Mouse (Mus musculus): ENCODE data around the gene Rnf207.

Gene Rnf207

GRCm38 (mm10) chr4:152318517-152319234, at the start of gene Rnf207:
Gene Rnf207, minus strand, starts transcription at chr4:152318993.
- DNase-seq (ENCODE audit: low spot score), result no peak

GRCm38 (mm10) chr4:152365228-152365627, 46.4 kb upstream of the Rnf207 start:
- no peak for DNase-seq (ENCODE audit: low spot score)

- no peak for DNase-seq (ENCODE audit: low spot score)
Measured at GRCm38 (mm10) chr4:152362180-152362579, 43.4 kb upstream of the Rnf207 start.

- DNase-seq (ENCODE audit: low spot score), result no peak
Measured at GRCm38 (mm10) chr4:152360855-152361254, 42.1 kb upstream of the Rnf207 start.

GRCm38 (mm10) chr4:152359700-152360099, 40.9 kb upstream of the Rnf207 start:
- no peak for DNase-seq (ENCODE audit: low spot score)

GRCm38 (mm10) chr4:152355672-152356071, 36.9 kb upstream of the Rnf207 start:
- DNase-seq (ENCODE audit: low spot score), result no peak

- DNase-seq (ENCODE audit: low spot score), result no peak
Measured at GRCm38 (mm10) chr4:152353886-152354637, 35.3 kb upstream of the Rnf207 start.

GRCm38 (mm10) chr4:152351422-152352305, 32.9 kb upstream of the Rnf207 start:
- no peak for DNase-seq (ENCODE audit: low spot score)

GRCm38 (mm10) chr4:152350722-152351421, 32.1 kb upstream of the Rnf207 start:
- no peak for DNase-seq (ENCODE audit: low spot score)

- DNase-seq (ENCODE audit: low spot score), result no peak
Measured at GRCm38 (mm10) chr4:152349837-152350381, 31.1 kb upstream of the Rnf207 start.

- DNase-seq (ENCODE audit: low spot score), result no peak
Measured at GRCm38 (mm10) chr4:152345120-152345889, 26.5 kb upstream of the Rnf207 start.

- no peak for DNase-seq (ENCODE audit: low spot score)
Measured at GRCm38 (mm10) chr4:152344651-152345050, 25.9 kb upstream of the Rnf207 start.

- no peak for DNase-seq (ENCODE audit: low spot score)
Measured at GRCm38 (mm10) chr4:152343296-152343695, 24.5 kb upstream of the Rnf207 start.

- no peak for DNase-seq (ENCODE audit: low spot score)
Measured at GRCm38 (mm10) chr4:152340584-152341284, 21.9 kb upstream of the Rnf207 start.

- DNase-seq (ENCODE audit: low spot score), result no peak
Measured at GRCm38 (mm10) chr4:152339293-152339790, 20.5 kb upstream of the Rnf207 start.

GRCm38 (mm10) chr4:152338419-152339292, 19.9 kb upstream of the Rnf207 start, which contains the start of gene Chd5:
Gene Chd5, plus strand, starts transcription at chr4:152338651.
- no peak for DNase-seq (ENCODE audit: low spot score)

GRCm38 (mm10) chr4:152337772-152338171, 19.0 kb upstream of the Rnf207 start:
- DNase-seq (ENCODE audit: low spot score), result no peak

- DNase-seq (ENCODE audit: low spot score), result no peak
Measured at GRCm38 (mm10) chr4:152333587-152333986, 14.8 kb upstream of the Rnf207 start.

- no peak for DNase-seq (ENCODE audit: low spot score)
Measured at GRCm38 (mm10) chr4:152332952-152333351, 14.2 kb upstream of the Rnf207 start.
